Mouse (Mus musculus): ENCODE results near the gene Serpinf2.

- TF ChIP-seq POLR2A (IDR thresholded peaks at IDR 0.05; ENCODE audit: insufficient read depth, low read length) (no peak), CTCF (IDR thresholded peaks at IDR 0.05; ENCODE audit: low read depth, low read length) (no peak)
Measured at GRCm38 (mm10) chr11:75486192-75486591, 46.8 kb upstream of the Serpinf2 start.
